Mouse (Mus musculus): Measurements from ENCODE around the gene Mtmr6. TPM values are rescaled to one million over a fixed set of nuclear protein-coding genes. Genes with fewer than 3 reads are reported as not detected.
"Not testable (repeated sequence)": the region's sequence is repeated elsewhere in the genome, so short reads cannot be mapped to it uniquely, and the experiment has no call there.

Gene Mtmr6
- total RNA-seq, 2 experiments from 2014 or later: 109 to 112 TPM

- DNase-seq (ENCODE audit: low spot score in 2 of 2): no peak
Observed at GRCm38 (mm10) chr14:60290363-60290762, 25.3 kb downstream of the Mtmr6 start.

- DNase-seq (ENCODE audit: low spot score in 2 of 2): no peak
Observed at GRCm38 (mm10) chr14:60295531-60295930, 30.5 kb downstream of the Mtmr6 start.

DNA sequence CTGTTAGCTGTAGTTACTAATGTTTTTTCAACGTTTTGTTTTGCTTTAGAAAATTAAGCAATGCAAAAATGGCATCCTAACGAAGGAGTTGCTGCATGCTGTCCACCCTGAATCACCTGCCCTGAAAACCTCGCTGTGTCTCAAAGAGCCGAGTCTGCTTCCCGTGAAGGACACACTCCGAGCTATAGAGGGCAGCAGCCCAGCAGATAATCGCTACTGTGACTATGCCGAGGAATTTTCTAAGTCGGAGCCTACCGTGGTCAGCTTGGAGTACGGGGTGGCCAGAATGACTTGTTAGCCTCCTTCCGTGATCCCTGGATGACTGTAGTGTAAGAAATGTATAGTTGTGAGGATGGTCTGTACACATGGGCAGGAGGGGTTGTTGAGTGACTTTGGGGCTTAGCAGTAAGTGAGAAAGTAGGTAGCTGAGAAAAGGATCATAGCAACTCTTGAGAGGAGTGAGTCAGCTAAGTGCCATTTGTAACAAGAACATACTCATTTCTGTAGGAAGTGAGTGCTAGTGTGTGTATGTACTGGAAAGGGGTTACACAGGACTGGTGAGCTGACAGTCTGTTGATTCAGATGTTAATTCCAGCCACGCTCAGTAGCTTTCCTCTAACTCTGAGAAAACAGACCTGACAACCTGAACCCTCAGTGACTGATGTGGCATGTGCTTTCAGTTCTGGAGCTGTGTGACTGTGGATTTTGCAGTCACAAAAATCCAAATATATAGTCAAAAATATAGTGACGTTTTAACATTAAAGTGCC, 35.4 kb downstream of the Mtmr6 start:
- peak in 1 of 2 experiments; percentile 49 for DNase-seq (ENCODE audit: low spot score in 2 of 2)

DNA sequence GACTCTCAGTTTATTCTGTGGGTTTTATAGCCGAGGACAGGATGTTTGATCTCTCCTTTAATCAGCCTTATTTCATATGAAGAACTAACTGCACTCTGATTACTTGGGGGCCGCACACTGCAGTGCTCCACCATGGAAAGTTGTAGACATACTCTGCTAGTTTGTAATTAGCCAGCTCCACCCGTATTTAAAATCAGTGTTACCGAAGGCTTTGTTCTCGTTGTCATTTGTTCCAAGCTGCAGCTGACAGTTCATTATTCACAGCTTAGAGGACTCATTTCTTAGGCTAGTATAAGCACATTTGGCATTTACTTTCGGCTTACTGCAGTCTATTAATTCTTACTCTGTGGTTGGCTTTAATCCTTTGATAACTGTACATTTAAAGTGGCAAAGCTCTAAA, 36.0 kb downstream of the Mtmr6 start:
- peak in 1 of 2 experiments; percentile 27 for DNase-seq (ENCODE audit: low spot score in 2 of 2)

DNA sequence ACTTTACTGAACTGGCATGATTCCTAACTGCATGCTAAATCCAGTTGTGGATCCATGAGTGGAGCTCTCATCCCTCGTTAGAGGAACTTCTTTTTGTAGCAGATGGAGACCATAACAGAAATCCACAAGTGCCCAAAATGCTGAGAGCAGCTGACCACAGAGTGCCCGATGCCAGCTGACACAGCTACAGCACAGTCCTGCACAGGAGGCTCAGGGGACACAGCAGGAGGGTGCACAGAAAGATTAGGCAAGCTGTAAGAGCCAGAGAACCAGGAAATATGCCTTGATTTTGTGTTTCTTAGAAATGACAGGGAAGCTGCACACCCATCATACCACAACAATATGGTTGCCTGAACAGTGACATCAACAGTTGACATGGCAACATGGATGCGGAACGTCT, 37.4 kb downstream of the Mtmr6 start:
- no peak for DNase-seq (ENCODE audit: low spot score in 2 of 2)

DNA sequence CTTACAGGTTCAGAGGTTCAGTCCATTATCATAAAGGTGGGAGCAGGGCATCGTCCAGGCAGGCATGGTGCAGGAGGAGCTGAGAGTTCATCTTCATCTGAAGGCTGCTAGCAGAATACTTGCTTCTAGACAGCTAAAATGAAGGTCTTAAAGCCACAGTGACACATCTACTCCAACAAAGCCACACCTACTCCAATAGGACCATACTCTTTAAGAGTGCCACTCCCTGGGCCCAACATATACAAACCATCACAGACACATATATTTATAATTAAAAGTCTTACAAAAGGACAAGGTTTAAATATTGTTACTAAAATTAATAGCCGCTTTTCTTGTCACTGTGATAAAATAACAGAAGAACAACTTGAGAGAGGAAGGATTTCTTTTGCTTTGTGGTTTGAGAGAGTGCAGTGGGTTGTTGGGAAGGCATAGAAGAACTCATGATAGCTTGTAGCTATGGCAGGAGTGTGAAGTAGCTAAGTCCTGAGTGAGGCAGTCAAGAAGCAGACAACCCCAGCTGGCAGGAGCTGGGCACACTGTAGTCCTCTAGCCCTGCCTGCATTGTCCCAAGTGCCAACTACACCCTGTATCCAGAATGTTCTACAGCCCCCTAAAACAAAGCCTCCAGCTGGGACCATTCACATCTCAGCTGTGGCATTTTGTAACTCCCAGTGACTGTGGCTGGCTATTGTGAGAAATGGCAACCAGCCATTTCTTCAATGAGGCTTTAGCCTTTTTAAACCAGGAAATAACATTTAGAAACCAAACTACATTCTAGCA, 39.6 kb downstream of the Mtmr6 start:
- peak in 1 of 2 experiments; percentile 24 for DNase-seq (ENCODE audit: low spot score in 2 of 2)

- peak in 1 of 2 experiments; percentile 19 for DNase-seq (ENCODE audit: low spot score in 2 of 2)
Observed at GRCm38 (mm10) chr14:60308113-60308512, 43.1 kb downstream of the Mtmr6 start.

GRCm38 (mm10) chr14:60310691-60311090, 45.7 kb downstream of the Mtmr6 start:
- no peak for DNase-seq (ENCODE audit: low spot score in 2 of 2)

GRCm38 (mm10) chr14:60319231-60319630, 54.2 kb downstream of the Mtmr6 start:
- DNase-seq (ENCODE audit: low spot score in 2 of 2): no peak

GRCm38 (mm10) chr14:60320813-60321212, 55.8 kb downstream of the Mtmr6 start:
- DNase-seq (ENCODE audit: low spot score in 2 of 2): no peak

DNA sequence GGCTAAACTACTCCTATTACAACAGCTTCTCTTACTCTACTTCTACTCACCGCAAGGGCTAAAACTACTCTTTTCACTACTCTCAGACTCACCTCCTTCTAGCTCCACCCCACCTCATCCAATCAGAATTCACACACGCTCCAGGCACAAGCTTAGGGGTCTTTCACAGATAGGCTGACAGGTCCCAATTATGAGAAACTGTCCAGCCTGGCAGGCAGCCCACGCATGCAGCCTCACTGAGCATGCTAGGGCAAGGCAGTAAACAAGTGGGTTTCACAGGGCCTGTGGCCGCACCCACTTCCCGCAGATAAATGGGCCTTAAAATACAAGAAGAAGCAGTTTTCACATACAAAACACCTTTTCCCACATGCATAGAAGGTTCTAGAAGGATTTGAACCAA, 75.0 kb downstream of the Mtmr6 start:
- not testable (repeated sequence) for DNase-seq (ENCODE audit: low spot score in 2 of 2)

- no peak for DNase-seq (ENCODE audit: low spot score in 2 of 2)
Observed at GRCm38 (mm10) chr14:60340570-60340969, 75.5 kb downstream of the Mtmr6 start.

- no peak for DNase-seq (ENCODE audit: low spot score in 2 of 2)
Observed at GRCm38 (mm10) chr14:60345326-60345876, 80.4 kb downstream of the Mtmr6 start.

Small RNAs within 50 kb of the gene (microRNA-seq; reads per million reads assigned to microRNA genes)
- 0 to 0.20 reads per million in 2 experiments for gene Mir719

Other genes starting within 250 kb of the Mtmr6 start
- gene Atp8a2, start 68.0 kb upstream of the Mtmr6 start, total RNA-seq (2021): 10 to 100 TPM; 42.5 to 44.8 TPM
- gene Nupl1, start 13.8 kb upstream of the Mtmr6 start, total RNA-seq (2021): under 1 TPM in 1 of 2 experiments, not detected in 1; 0.10 TPM
- 10 to 100 TPM; 64.0 to 65.9 TPM for gene Gm49336, start 13.7 kb upstream of the Mtmr6 start, total RNA-seq (2021)
- gene Amer2, start 108.0 kb downstream of the Mtmr6 start, total RNA-seq (2021): 10 to 100 TPM; 51.1 to 51.8 TPM